ENCODE assay signal across 39 mouse cellular contexts in genomic region chr16:59409800-59410199, GRCm38 (mm10). TPM values are rescaled to one million over a fixed set of nuclear protein-coding genes. Genes with fewer than 3 reads are reported as not detected.
DNase-seq lines count a peak whose midpoint lies in the region; ATAC-seq lines count a peak whose summit lies in the region.
"Had no signal": no experiment of that assay in that cellular context is flagged by ENCODE, and none has a peak within 500 bp of the region (broad histone marks: within the 10 kb centered on the region; RNA-seq: fewer than 3 reads in every experiment).

No protein-coding gene starts in this region.

- H3K9me3 ChIP-seq in midbrain, embryonic 10.5 days (replicated peaks) = no peaks in the 10 kb centered on the region
- no peaks in the 10 kb centered on the region for H3K9me3 ChIP-seq in midbrain, embryonic 16.5 days (replicated peaks; ENCODE audit: control insufficient read depth, low read length, poor library complexity, severe bottlenecking)
- no peaks in the 10 kb centered on the region for H3K9me3 ChIP-seq in hindbrain, embryonic 15.5 days
- H3K9me3 ChIP-seq in midbrain, embryonic 15.5 days = no peaks in the 10 kb centered on the region
- H3K9me3 ChIP-seq: forebrain, embryonic 13.5 days; G1E; heart, embryonic 13.5 days; intestine, embryonic 15.5 days; limb, embryonic 12.5 days; liver, embryonic 15.5 days had no signal

- H3K4me1 ChIP-seq in midbrain, embryonic 10.5 days = no peaks in the 10 kb centered on the region
- H3K4me1 ChIP-seq in midbrain, embryonic 16.5 days (ENCODE audit: control insufficient read depth, insufficient read depth, low read length) = peaks cover 6% of the 10 kb centered on the region
- H3K4me1 ChIP-seq in hindbrain, embryonic 15.5 days (replicated peaks) = no peaks in the 10 kb centered on the region
- H3K4me1 ChIP-seq in midbrain, embryonic 15.5 days = peaks cover 5% of the 10 kb centered on the region; the same call in 1 of the 2 replicates
- H3K4me1 ChIP-seq: intestine, embryonic 15.5 days; limb, embryonic 12.5 days; liver, embryonic 15.5 days had no signal

- no peak overlapping the region; the same call in 1 of the 2 replicates for H3K4me2 ChIP-seq in midbrain, embryonic 16.5 days (ENCODE audit: low read length)
- H3K4me2 ChIP-seq in hindbrain, embryonic 15.5 days = peak overlapping the region; percentile 29
- H3K4me2 ChIP-seq in midbrain, embryonic 15.5 days = peak overlapping the region; percentile 31; the same call in 1 of the 2 replicates
- H3K4me2 ChIP-seq: forebrain, embryonic 13.5 days; heart, embryonic 13.5 days; intestine, embryonic 15.5 days; limb, embryonic 12.5 days; liver, embryonic 15.5 days; lung, embryonic 14.5 days had no signal

- H3K27ac ChIP-seq in midbrain, embryonic 10.5 days (replicated peaks) = peak overlapping the region; percentile 47
- no peak overlapping the region for H3K27ac ChIP-seq in midbrain, embryonic 16.5 days (ENCODE audit: low read length)
- H3K27ac ChIP-seq in hindbrain, embryonic 15.5 days (replicated peaks) = no peak overlapping the region
- H3K27ac ChIP-seq in midbrain, embryonic 15.5 days = no peak overlapping the region
- H3K27ac ChIP-seq: forebrain, embryonic 13.5 days; heart, embryonic 13.5 days; intestine, embryonic 15.5 days; layer of hippocampus, adult 2 months; left cerebral cortex, adult 2 months; limb, embryonic 12.5 days; liver, embryonic 15.5 days; stomach, postnatal 0 days had no signal

- H3K9ac ChIP-seq in midbrain, embryonic 16.5 days (ENCODE audit: low read depth, low read length) = no peak overlapping the region
- no peak overlapping the region for H3K9ac ChIP-seq in hindbrain, embryonic 15.5 days
- H3K9ac ChIP-seq in midbrain, embryonic 15.5 days = no peak overlapping the region
- H3K9ac ChIP-seq: forebrain, embryonic 13.5 days; heart, embryonic 13.5 days; intestine, embryonic 15.5 days; limb, embryonic 12.5 days; liver, embryonic 15.5 days; lung, embryonic 14.5 days had no signal

- ATAC-seq in midbrain, embryonic 16.5 days = no peak
- ATAC-seq in hindbrain, embryonic 15.5 days (ENCODE audit: low FRiP score, low read depth) = no peak
- peak; percentile 73 for ATAC-seq in midbrain, embryonic 15.5 days (replicated peaks)
- ATAC-seq: forebrain, embryonic 13.5 days; intestine, embryonic 15.5 days had no signal

- no peaks in the 10 kb centered on the region for H3K36me3 ChIP-seq in midbrain, embryonic 10.5 days
- H3K36me3 ChIP-seq in midbrain, embryonic 16.5 days (ENCODE audit: control insufficient read depth, insufficient read depth, low read length) = no peaks in the 10 kb centered on the region
- H3K36me3 ChIP-seq in hindbrain, embryonic 15.5 days = no peaks in the 10 kb centered on the region
- H3K36me3 ChIP-seq in midbrain, embryonic 15.5 days (replicated peaks) = no peaks in the 10 kb centered on the region
- H3K36me3 ChIP-seq: G1E; heart, embryonic 13.5 days; intestine, embryonic 15.5 days; limb, embryonic 12.5 days; liver, embryonic 15.5 days had no signal

- WGBS in midbrain, embryonic 10.5 days = 82% methylated on average over 2 of the region's 2 CpGs
- WGBS in midbrain, embryonic 16.5 days = 57% methylated on average over 2 of the region's 2 CpGs
- 59% methylated on average over 2 of the region's 2 CpGs for whole genome bisulfite sequencing in hindbrain, embryonic 15.5 days
- 43% methylated on average over 2 of the region's 2 CpGs for WGBS in midbrain, embryonic 15.5 days

- DNase-seq in midbrain, embryonic 10.5 days (ENCODE audit: low spot score) = no peak
- peak; percentile 38 for DNase-seq in gonadal fat pad, adult 2 months (ENCODE audit: low read depth)
- no peak for DNase-seq in thymus, postnatal 25 days
- no peak for DNase-seq in adrenal gland, adult 18-20 months (ENCODE audit: low spot score in 2 of 2)
- DNase-seq: adrenal gland, postnatal 10 days; cerebellum, adult 11-12 months; gastrocnemius, postnatal 25 days; heart, postnatal 10 days; kidney, adult 2 months; kidney, postnatal 36 days; lung, embryonic 14.5 days; lung, postnatal 14 days; right cerebral cortex, postnatal 4 days; thymus, adult 18-20 months; thymus, postnatal 4 days had no signal

- H3K27me3 ChIP-seq in midbrain, embryonic 10.5 days (ENCODE audit: low read depth, poor library complexity, severe bottlenecking) = no peaks in the 10 kb centered on the region
- no peaks in the 10 kb centered on the region for H3K27me3 ChIP-seq in midbrain, embryonic 16.5 days (ENCODE audit: control insufficient read depth, insufficient read depth, low read depth, low read length)
- H3K27me3 ChIP-seq in hindbrain, embryonic 15.5 days = no peaks in the 10 kb centered on the region
- no peaks in the 10 kb centered on the region for H3K27me3 ChIP-seq in midbrain, embryonic 15.5 days (replicated peaks)
- H3K27me3 ChIP-seq: forebrain, embryonic 13.5 days; heart, embryonic 13.5 days; intestine, embryonic 15.5 days; limb, embryonic 12.5 days; liver, embryonic 15.5 days had no signal

- no peak overlapping the region for H3K4me3 ChIP-seq in midbrain, embryonic 10.5 days
- H3K4me3 ChIP-seq in midbrain, embryonic 16.5 days (ENCODE audit: low read depth, low read length) = no peak overlapping the region
- H3K4me3 ChIP-seq in hindbrain, embryonic 15.5 days = no peak overlapping the region
- H3K4me3 ChIP-seq in midbrain, embryonic 15.5 days = no peak overlapping the region
- H3K4me3 ChIP-seq: erythroblast, embryonic 14.5 days; forebrain, embryonic 13.5 days; heart, embryonic 13.5 days; intestine, embryonic 15.5 days; layer of hippocampus, adult 2 months; left cerebral cortex, adult 2 months; limb, embryonic 12.5 days; liver, embryonic 15.5 days; myocyte had no signal

RNA-seq across cellular contexts. Expression of gene Gabrr3, which starts 2.7 kb away (rescaled TPM):
- 0.04 and 0.11 TPM in 2 replicates for polyA plus RNA-seq in midbrain, embryonic 10.5 days (2016; fragmentation: Nextera tagmentation; extraction: Ambion mirVana)
- not detected in 2 replicates for polyA plus RNA-seq in midbrain, embryonic 16.5 days (2015; fragmentation: Nextera tagmentation; extraction: Ambion mirVana)
- not detected in 2 replicates for polyA plus RNA-seq in gonadal fat pad, adult 2 months (2012; rRNA removed)
- not detected in 2 replicates for polyA plus RNA-seq in hindbrain, embryonic 15.5 days (2015; fragmentation: Nextera tagmentation; extraction: Ambion mirVana)
- 0.06 and 0.13 TPM in 2 replicates for polyA plus RNA-seq in midbrain, embryonic 15.5 days (2015; fragmentation: Nextera tagmentation; extraction: Ambion mirVana)
- not detected for total RNA-seq in adrenal gland, adult 18-20 months (2021)
- total RNA-seq: adrenal gland, postnatal 10 days; common myeloid progenitor, adult 5-6 weeks; gastrocnemius, adult 18-20 months; gastrocnemius, postnatal 25 days; heart, postnatal 10 days; hematopoietic stem cell, adult 5-6 weeks; layer of hippocampus, adult 2 months; layer of hippocampus, postnatal 14 days; liver, adult 2 months had no signal
- polyA plus RNA-seq: G1E; heart, embryonic 13.5 days; kidney, adult 2 months; liver, adult 2 months; liver, embryonic 15.5 days; lung, embryonic 14.5 days; myocyte; spleen, adult 2 months; stomach, postnatal 0 days had no signal

RNA-seq across cellular contexts. Expression of gene Olfr209, which starts 46.0 kb away (rescaled TPM):
- polyA plus RNA-seq in midbrain, embryonic 10.5 days (2016; fragmentation: Nextera tagmentation; extraction: Ambion mirVana) = not detected in 2 replicates
- not detected in 2 replicates for polyA plus RNA-seq in midbrain, embryonic 16.5 days (2015; fragmentation: Nextera tagmentation; extraction: Ambion mirVana)
- polyA plus RNA-seq in gonadal fat pad, adult 2 months (2012; rRNA removed) = not detected in 2 replicates
- not detected in 2 replicates for polyA plus RNA-seq in hindbrain, embryonic 15.5 days (2015; fragmentation: Nextera tagmentation; extraction: Ambion mirVana)
- polyA plus RNA-seq in midbrain, embryonic 15.5 days (2015; fragmentation: Nextera tagmentation; extraction: Ambion mirVana) = not detected in 2 replicates
- total RNA-seq in adrenal gland, adult 18-20 months (2021) = not detected
- total RNA-seq: adrenal gland, postnatal 10 days; common myeloid progenitor, adult 5-6 weeks; gastrocnemius, adult 18-20 months; gastrocnemius, postnatal 25 days; heart, adult 8-10 months; heart, postnatal 10 days; hematopoietic stem cell, adult 5-6 weeks; layer of hippocampus, adult 2 months; layer of hippocampus, postnatal 14 days; left cerebral cortex, adult 2 months; left cerebral cortex, postnatal 25 days; liver, adult 2 months had no signal
- polyA plus RNA-seq: embryonic facial prominence, embryonic 14.5 days; erythroblast, embryonic 14.5 days; forebrain, embryonic 13.5 days; G1E; heart, embryonic 13.5 days; intestine, embryonic 15.5 days; kidney, adult 2 months; kidney, embryonic 16.5 days; limb, embryonic 12.5 days; liver, adult 2 months; liver, embryonic 15.5 days; lung, embryonic 14.5 days; myocyte; spleen, adult 2 months; stomach, postnatal 0 days had no signal
